Mouse (Mus musculus) frontal cortex, postnatal 25 days (tissue): ENCODE measurements at regions not wholly inside any gene's neighbourhood (a gene's known extent, or its start where the extent isn't known, plus 50 kb on each side); places are given as distances from the start of the nearest gene placed in this dataset.

Experiments used
- DNase-seq, 2 experiments: peaks; one replicate each; pipeline ENCODE4 v3.0.0; 2022; ENCODE audit warnings: low spot score in 2 of 2

GRCm38 (mm10) chr12:25233027-25233535 is 136.1 kb upstream of the Id2 start:
- DNase-seq, result no peak

- no peak for DNase-seq
These were observed 135.6 kb upstream of the Id2 start for GRCm38 (mm10) chr12:25232358-25233026.

GRCm38 (mm10) chr12:25228708-25229107 is 131.8 kb upstream of the Id2 start:
- no peak for DNase-seq

- no peak for DNase-seq
These were observed 130.8 kb upstream of the Id2 start for GRCm38 (mm10) chr12:25227736-25228135.

GRCm38 (mm10) chr12:25224644-25225043 is 127.7 kb upstream of the Id2 start:
- DNase-seq, result no peak

GRCm38 (mm10) chr12:25224201-25224600 is 127.3 kb upstream of the Id2 start:
- no peak for DNase-seq

GRCm38 (mm10) chr12:25223539-25223938 is 126.6 kb upstream of the Id2 start:
- no peak for DNase-seq

GRCm38 (mm10) chr12:25220780-25221106 is 123.8 kb upstream of the Id2 start:
- DNase-seq, result no peak

- no peak for DNase-seq
These were observed 123.3 kb upstream of the Id2 start for GRCm38 (mm10) chr12:25220096-25220779.

GRCm38 (mm10) chr12:25219546-25219945 is 122.6 kb upstream of the Id2 start:
- no peak for DNase-seq

GRCm38 (mm10) chr12:25216792-25217516 is 120.0 kb upstream of the Id2 start:
- DNase-seq, result no peak

- no peak for DNase-seq
These were observed 118.3 kb upstream of the Id2 start for GRCm38 (mm10) chr12:25215266-25215665.

GRCm38 (mm10) chr12:25213782-25214478 is 117.0 kb upstream of the Id2 start:
- DNase-seq, result no peak

GRCm38 (mm10) chr12:25211331-25211730 is 114.4 kb upstream of the Id2 start:
- DNase-seq, result no peak

GRCm38 (mm10) chr12:25210597-25210996 is 113.7 kb upstream of the Id2 start:
- no peak for DNase-seq

- DNase-seq, result no peak
These were observed 112.4 kb upstream of the Id2 start for GRCm38 (mm10) chr12:25209333-25209728.

- DNase-seq, result no peak
These were observed 111.9 kb upstream of the Id2 start for GRCm38 (mm10) chr12:25208670-25209332.

GRCm38 (mm10) chr12:25203371-25204067 is 106.6 kb upstream of the Id2 start:
- DNase-seq, result no peak

- DNase-seq, result no peak
These were observed 103.2 kb upstream of the Id2 start for GRCm38 (mm10) chr12:25200161-25200560.

GRCm38 (mm10) chr12:25197757-25198156 is 100.8 kb upstream of the Id2 start:
- no peak for DNase-seq

- DNase-seq, result no peak
These were observed 99.1 kb upstream of the Id2 start for GRCm38 (mm10) chr12:25196022-25196421.
